Mouse (Mus musculus) midbrain, embryonic 14.5 days (tissue): Measurements from ENCODE around the gene Lix1l. TPM values are rescaled to one million over a fixed set of nuclear protein-coding genes. Genes with fewer than 3 reads are reported as not detected.

Source experiments
- ATAC-seq: fragments of 200-750 bp; cut with Nextera tagmentation; 2 replicates; pipeline ENCODE4 v1.8.0; 2017; ENCODE audit warnings: moderate number of reproducible peaks, moderate library complexity; ENCODE audit not compliant: low FRiP score, low TSS enrichment
- DNase-seq: peaks from one replicate; pipeline ENCODE4 v3.0.0-alpha.2; 2015
- H3K27ac ChIP-seq: fragments of 300-500 bp; sonication (generic); replicated peaks from 2 replicates; pipeline ENCODE4 v1.5.1; 2014; ENCODE audit warnings: mild to moderate bottlenecking, low read depth, low read length, moderate library complexity
- H3K27me3 ChIP-seq: fragments of 300-500 bp; sonication (generic); 2 replicates; pipeline ENCODE4 v1.6.1; 2014; ENCODE audit warnings: low read length, control low read depth, mixed read lengths; ENCODE audit not compliant: control insufficient read depth, insufficient read depth
- H3K36me3 ChIP-seq: fragments of 300-500 bp; sonication (generic); 2 replicates; pipeline ENCODE4 v1.6.1; 2014; ENCODE audit warnings: low read length, control low read depth; ENCODE audit not compliant: control insufficient read depth, insufficient read depth
- H3K4me1 ChIP-seq: fragments of 300-500 bp; sonication (generic); 2 replicates; pipeline ENCODE4 v1.6.1; 2014; ENCODE audit warnings: mild to moderate bottlenecking, antibody characterized with exemption, low read length, control low read depth; ENCODE audit not compliant: control insufficient read depth, insufficient read depth
- H3K4me2 ChIP-seq: fragments of 300-500 bp; sonication (generic); 2 replicates; pipeline ENCODE4 v1.6.1; 2014; ENCODE audit warnings: mild to moderate bottlenecking, low read length, moderate library complexity
- H3K4me3 ChIP-seq: fragments of 300-500 bp; sonication (generic); replicated peaks from 2 replicates; pipeline ENCODE4 v1.5.1; 2014; ENCODE audit warnings: low read depth, low read length
- H3K9ac ChIP-seq: fragments of 300-500 bp; sonication (generic); replicated peaks from 2 replicates; pipeline ENCODE4 v1.6.1; 2014; ENCODE audit warnings: mild to moderate bottlenecking, low read length, moderate library complexity
- H3K9me3 ChIP-seq: fragments of 300-500 bp; sonication (generic); 2 replicates; pipeline ENCODE4 v1.6.1; 2016; ENCODE audit warnings: low read length, control low read depth, mixed read lengths; ENCODE audit not compliant: control insufficient read depth
- WGBS: fragments of 180-500 bp; shearing (Covaris S2); extraction: QIAGEN DNeasy Blood & Tissue Kit; methylation state at CpG from one replicate; pipeline ENCODE4 v1.1.7; 2014; 5-methylcytosine and 5-hydroxymethylcytosine counted together
- polyA plus RNA-seq: library from polyadenylated mRNA; unstranded; fragments of >200 nt; fragmentation: Nextera tagmentation; extraction: Ambion mirVana; gene quantifications from 2 replicates; pipeline ENCODE4 v1.2.1, GENCODE M21; 2014

Lix1l gene
- polyA plus RNA-seq, 1 experiment from 2014 or later: 6.7 TPM

DNA sequence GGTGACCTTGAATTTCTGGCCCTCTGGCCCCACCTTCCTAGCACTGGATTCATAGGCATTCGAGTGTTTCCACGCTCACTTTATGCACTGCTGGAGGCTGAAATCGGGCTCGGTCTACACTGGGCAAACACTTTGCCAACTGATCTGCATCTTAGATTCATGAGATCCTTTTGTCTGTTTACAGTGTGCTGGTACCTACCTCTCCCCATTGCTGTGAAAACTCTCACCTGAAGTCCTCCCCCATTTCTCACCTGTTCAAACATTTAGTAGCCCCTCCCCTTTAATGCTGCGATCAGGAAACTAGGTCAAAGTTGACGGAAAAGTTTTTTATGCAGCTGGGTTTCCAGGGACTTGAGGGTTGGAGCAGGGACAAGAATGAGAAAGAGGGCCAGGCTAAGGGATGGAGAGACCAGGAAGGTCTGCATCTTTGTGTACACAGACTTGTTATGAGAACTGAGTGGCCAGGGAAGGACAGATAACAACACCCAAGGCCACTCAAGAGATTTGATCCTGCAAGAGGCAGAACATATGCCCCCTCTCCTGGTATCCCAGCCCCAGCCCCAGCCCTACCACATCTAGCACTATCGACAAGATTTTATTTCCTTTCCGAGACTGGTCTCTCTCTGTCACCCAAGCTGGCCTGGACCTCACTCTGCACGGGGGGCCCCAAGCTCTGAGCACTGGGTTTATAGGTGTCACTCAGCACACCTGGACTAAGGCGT is 36.9 kb upstream of the Lix1l start:
- no peak overlapping the region for H3K4me2 ChIP-seq
- H3K36me3 ChIP-seq: peaks cover 22% of the 10 kb centered on the region
- no peaks in the 10 kb centered on the region for H3K9me3 ChIP-seq
- peaks cover 27% of the 10 kb centered on the region for H3K4me1 ChIP-seq
- H3K27ac ChIP-seq: no peak overlapping the region
- H3K27me3 ChIP-seq: no peaks in the 10 kb centered on the region
- DNase-seq (no peak), ATAC-seq (no peak)
- H3K4me3 ChIP-seq: no peak overlapping the region
- H3K9ac ChIP-seq: no peak overlapping the region
- 83% methylated on average over 10 of the region's 10 CpGs for WGBS

DNA sequence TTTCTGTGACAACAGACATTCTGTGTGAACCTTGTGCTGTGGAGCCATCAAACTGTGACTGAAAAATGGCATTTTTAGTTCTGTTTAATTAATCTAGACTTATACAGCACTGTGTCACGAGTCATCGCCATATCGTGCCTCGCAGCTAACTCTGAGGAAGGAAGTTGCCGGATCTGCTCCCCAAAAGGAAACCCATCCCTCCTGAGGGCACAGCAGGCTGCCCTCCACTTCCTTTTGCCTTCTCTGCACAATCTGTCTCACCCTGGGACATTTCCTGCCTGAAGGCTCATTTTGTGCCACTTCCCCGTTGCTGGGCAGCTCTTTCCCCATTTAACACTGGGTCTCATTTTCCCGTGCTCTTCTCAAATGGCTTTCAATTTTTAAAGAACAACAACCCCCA is 36.3 kb upstream of the Lix1l start:
- Histone ChIP-seq H3K4me3 (no peak overlapping the region), H3K9me3 (no peaks in the 10 kb centered on the region), H3K4me1 (peaks cover 21% of the 10 kb centered on the region), H3K9ac (no peak overlapping the region), H3K36me3 (peaks cover 20% of the 10 kb centered on the region), H3K4me2 (no peak overlapping the region), H3K27me3 (no peaks in the 10 kb centered on the region), H3K27ac (no peak overlapping the region)
- WGBS: 84% methylated on average over 7 of the region's 7 CpGs
- ATAC-seq: no peak
- no peak for DNase-seq

DNA sequence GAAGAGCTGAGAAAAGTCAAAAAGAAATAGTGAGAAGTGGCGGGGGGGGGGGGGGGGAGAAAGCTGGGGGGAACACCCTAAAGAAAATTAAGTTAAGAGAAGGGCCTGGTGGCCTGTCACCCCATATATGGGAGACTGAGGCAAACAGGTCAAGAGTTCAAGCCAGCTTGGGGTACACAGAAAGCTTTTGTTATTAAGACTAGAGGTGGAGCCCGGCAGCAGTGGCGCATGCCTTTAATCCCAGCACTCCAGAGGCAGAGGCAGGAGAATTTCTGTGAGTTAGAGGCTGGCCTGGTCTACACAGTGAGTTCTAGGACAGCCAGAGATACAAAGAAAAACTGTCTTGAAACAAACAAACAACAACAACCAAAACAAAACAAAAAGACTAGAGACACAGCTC is 35.8 kb upstream of the Lix1l start:
- Histone ChIP-seq H3K4me3 (no peak overlapping the region), H3K4me1 (peaks cover 16% of the 10 kb centered on the region), H3K27me3 (no peaks in the 10 kb centered on the region), H3K4me2 (no peak overlapping the region), H3K9ac (no peak overlapping the region), H3K27ac (no peak overlapping the region), H3K36me3 (peaks cover 15% of the 10 kb centered on the region), H3K9me3 (no peaks in the 10 kb centered on the region)
- DNase-seq (no peak), ATAC-seq (no peak)
- WGBS: 90% methylated on average over 3 of the region's 3 CpGs

DNA sequence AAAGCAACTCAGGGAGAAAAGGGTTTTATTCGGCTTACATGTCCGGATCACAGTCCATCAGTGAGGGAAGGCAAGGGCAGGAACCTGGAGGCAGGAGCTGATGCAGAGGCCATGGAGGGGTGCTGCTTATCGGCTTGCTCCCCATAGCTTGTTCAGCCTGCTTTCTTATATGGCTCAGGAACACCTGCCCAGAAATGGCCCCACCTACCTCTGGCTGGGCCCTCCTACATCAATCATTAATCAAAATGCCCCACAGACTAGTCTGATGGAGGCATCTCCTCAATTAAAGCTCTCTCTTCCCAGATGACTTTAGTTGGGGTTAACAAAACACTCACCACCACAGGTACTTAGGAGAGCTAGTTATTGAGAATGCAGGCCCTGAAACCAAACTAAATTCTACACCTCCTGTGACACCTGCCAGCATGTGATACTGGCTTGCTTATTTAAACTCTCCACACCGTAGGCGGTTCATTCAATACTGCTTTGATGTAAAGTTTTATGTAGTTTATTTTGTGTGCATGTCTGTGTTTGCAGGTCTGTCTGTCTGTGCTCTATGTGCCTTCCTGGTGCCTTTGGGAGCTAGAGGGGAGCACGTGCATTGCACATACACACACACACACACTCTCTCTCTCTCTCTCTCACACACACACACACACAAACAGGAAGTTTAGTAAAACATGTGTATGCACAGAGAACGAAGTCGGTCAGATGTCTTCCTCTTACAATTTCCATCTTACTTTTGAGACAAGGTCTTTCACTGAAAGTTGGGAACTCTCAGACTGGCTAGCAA is 34.1 kb upstream of the Lix1l start:
- H3K4me1 ChIP-seq: 0 out of 2 replicates have a peak, but pooled peaks cover 3% of the 10 kb centered on the region
- no peak overlapping the region for H3K9ac ChIP-seq
- WGBS: 85% methylated on average over 8 of the region's 8 CpGs
- no peak overlapping the region for H3K4me2 ChIP-seq
- H3K27ac ChIP-seq: no peak overlapping the region
- H3K4me3 ChIP-seq: no peak overlapping the region
- ATAC-seq: no peak
- H3K27me3 ChIP-seq: no peaks in the 10 kb centered on the region
- H3K36me3 ChIP-seq: no peaks in the 10 kb centered on the region
- H3K9me3 ChIP-seq: no peaks in the 10 kb centered on the region
- DNase-seq: no peak

DNA sequence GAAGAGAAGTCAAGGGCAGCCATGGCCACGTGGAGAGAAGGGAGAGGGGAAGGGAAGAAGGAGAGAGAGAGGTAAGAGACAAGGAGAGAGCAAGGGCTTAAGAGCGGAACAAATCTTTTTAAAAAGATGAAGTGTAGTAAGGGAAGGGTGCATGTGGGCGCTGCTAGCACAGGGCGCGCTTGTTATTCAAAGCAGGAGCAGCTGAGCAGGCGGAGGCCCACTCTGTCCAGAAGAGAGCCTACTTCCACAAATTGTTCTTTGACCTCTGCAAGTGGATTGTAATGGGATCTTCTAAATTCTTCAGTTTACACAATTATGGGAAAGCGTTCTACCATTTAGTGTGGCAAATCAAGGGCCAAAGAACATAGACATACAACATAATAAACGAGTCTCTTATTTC is 32.3 kb upstream of the Lix1l start:
- H3K4me1 ChIP-seq: no peaks in the 10 kb centered on the region

DNA sequence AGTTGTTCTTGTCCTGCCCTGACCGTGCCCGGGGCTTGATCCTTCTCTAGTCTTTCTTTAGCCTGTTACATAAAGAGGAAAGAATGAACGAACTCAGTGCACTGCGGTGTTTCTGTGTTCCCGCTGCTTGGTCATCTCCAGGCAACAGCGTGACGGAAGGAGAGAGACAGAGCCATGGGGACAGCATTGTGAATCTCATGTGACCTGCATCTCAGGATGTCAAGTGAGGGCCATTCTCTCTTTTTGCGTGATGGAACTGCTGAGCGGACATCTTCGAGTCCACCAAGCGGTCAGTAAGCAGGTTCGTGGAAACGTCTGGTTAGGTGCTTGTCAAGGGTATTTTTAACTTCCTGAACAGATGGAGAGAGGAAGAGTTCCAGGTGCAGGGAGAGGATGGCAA is 31.4 kb upstream of the Lix1l start:
- Histone ChIP-seq H3K4me2 (no peak overlapping the region), H3K4me1 (no peaks in the 10 kb centered on the region), H3K9ac (no peak overlapping the region), H3K27ac (no peak overlapping the region), H3K9me3 (no peaks in the 10 kb centered on the region), H3K36me3 (no peaks in the 10 kb centered on the region), H3K27me3 (no peaks in the 10 kb centered on the region), H3K4me3 (no peak overlapping the region)
- ATAC-seq: no peak
- 86% methylated on average over 13 of the region's 13 CpGs for WGBS
- no peak for DNase-seq

More for the DNA sequence above, 32.3 kb upstream of the Lix1l start:
- Histone ChIP-seq H3K36me3 (no peaks in the 10 kb centered on the region), H3K27ac (no peak overlapping the region), H3K4me2 (no peak overlapping the region), H3K4me3 (no peak overlapping the region), H3K9me3 (no peaks in the 10 kb centered on the region), H3K27me3 (no peaks in the 10 kb centered on the region), H3K9ac (no peak overlapping the region)
- no peak for ATAC-seq
- DNase-seq: no peak
- WGBS: 50% methylated on average over 8 of the region's 8 CpGs

DNA sequence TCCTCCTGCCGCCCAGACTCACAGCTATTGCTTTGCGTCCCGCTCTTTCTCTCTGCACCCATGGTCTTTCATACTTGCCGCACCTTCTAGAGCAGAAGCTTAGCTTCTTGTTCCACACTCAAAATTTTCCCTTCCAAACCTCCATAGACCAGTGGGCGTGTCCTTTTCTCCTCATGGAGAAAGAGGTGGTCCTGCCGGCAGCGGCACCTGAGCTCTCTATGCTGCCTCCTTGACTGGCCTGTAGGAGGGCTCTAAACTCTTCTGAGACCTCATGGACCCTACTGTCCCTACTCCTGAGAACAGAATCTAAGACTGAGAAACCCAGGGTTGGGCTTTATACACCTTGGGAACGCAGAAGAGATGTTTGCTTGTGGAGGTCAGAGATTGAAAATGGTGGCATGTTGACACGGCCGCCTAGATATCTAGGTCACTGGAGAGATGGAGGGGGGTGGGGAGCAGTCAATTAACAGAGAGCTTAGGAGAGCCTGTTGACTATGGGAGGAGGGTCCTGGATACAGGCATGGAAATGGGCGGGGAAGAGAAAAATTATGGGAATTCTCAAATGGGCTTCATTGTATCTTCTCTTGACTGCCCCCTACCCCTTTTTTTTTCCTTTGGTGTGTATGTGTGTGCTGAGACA is 30.9 kb upstream of the Lix1l start:
- ATAC-seq (no peak), DNase-seq (no peak)
- 92% methylated on average over 11 of the region's 11 CpGs for WGBS
- Histone ChIP-seq H3K4me1 (no peaks in the 10 kb centered on the region), H3K36me3 (no peaks in the 10 kb centered on the region), H3K27me3 (no peaks in the 10 kb centered on the region), H3K27ac (no peak overlapping the region), H3K4me2 (no peak overlapping the region), H3K9ac (no peak overlapping the region), H3K9me3 (no peaks in the 10 kb centered on the region), H3K4me3 (no peak overlapping the region)

DNA sequence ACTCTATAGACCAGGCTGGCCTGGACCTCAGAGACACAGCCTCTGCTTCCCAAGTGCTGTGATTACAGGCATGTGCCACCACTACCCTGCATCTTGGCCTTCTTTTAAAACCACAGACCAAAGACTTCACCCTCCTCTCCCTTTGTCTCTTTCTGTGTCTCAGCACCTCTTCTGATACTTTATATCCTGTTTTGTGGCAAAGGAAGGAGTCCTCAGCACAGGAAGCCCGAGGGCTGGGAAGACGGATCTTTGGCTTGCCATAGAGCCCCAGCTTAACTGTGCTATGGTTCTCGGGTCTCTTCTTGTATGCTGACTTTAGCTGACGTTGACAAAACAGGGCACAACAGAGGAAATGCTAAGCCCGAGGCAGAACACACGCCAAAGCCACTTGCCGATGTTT is 30.3 kb upstream of the Lix1l start:
- 78% methylated on average over 7 of the region's 7 CpGs for WGBS
- no peaks in the 10 kb centered on the region for H3K4me1 ChIP-seq
- H3K36me3 ChIP-seq: no peaks in the 10 kb centered on the region
- H3K27me3 ChIP-seq: no peaks in the 10 kb centered on the region
- DNase-seq (no peak), ATAC-seq (no peak)
- no peaks in the 10 kb centered on the region for H3K9me3 ChIP-seq
- H3K9ac ChIP-seq: no peak overlapping the region
- no peak overlapping the region for H3K27ac ChIP-seq
- no peak overlapping the region for H3K4me3 ChIP-seq
- H3K4me2 ChIP-seq: no peak overlapping the region
